Mouse (Mus musculus) forebrain, embryonic 14.5 days (tissue): ENCODE results near the gene Rab9. TPM values are rescaled to one million over a fixed set of nuclear protein-coding genes. Genes with fewer than 3 reads are reported as not detected.
"Not testable (repeated sequence)": the region's sequence is repeated elsewhere in the genome, so short reads cannot be mapped to it uniquely, and the experiment has no call there.

Experiments
- ATAC-seq: fragments of 200-750 bp; cut with Nextera tagmentation; 2 replicates; pipeline ENCODE4 v1.8.0; 2017; ENCODE audit warnings: mild to moderate bottlenecking, moderate library complexity
- DNase-seq: peaks from one replicate; pipeline ENCODE4 v3.0.0-alpha.2; 2015; ENCODE audit warnings: low spot score
- H3K27ac ChIP-seq: fragments of 300-500 bp; sonication (generic); 2 replicates; pipeline ENCODE4 v1.5.1; 2014; ENCODE audit warnings: low read depth, mild to moderate bottlenecking, control low read depth, low read length, moderate library complexity
- H3K27me3 ChIP-seq: fragments of 300-500 bp; sonication (generic); replicated peaks from 2 replicates; pipeline ENCODE4 v1.6.1; 2014; ENCODE audit warnings: low read length, control low read depth, mixed read lengths; ENCODE audit not compliant: control insufficient read depth, insufficient read depth
- H3K36me3 ChIP-seq: fragments of 300-500 bp; sonication (generic); 2 replicates; pipeline ENCODE4 v1.6.1; 2014; ENCODE audit warnings: low read length, control low read depth; ENCODE audit not compliant: control insufficient read depth, insufficient read depth
- H3K4me1 ChIP-seq: fragments of 300-500 bp; sonication (generic); 2 replicates; pipeline ENCODE4 v1.6.1; 2014; ENCODE audit warnings: antibody characterized with exemption, low read length, control low read depth; ENCODE audit not compliant: control insufficient read depth, insufficient read depth
- H3K4me2 ChIP-seq: fragments of 300-500 bp; sonication (generic); 2 replicates; pipeline ENCODE4 v1.6.1; 2014; ENCODE audit warnings: mild to moderate bottlenecking, control low read depth, low read length
- H3K4me3 ChIP-seq: fragments of 300-500 bp; sonication (generic); 2 replicates; pipeline ENCODE4 v1.5.1; 2014; ENCODE audit warnings: low read depth, low read length, control low read depth
- H3K9ac ChIP-seq: fragments of 300-500 bp; sonication (generic); 2 replicates; pipeline ENCODE4 v1.6.1; 2014; ENCODE audit warnings: mild to moderate bottlenecking, low read length, control low read depth, moderate library complexity
- H3K9me3 ChIP-seq: fragments of 300-500 bp; sonication (generic); replicated peaks from 2 replicates; pipeline ENCODE4 v1.6.1; 2016; ENCODE audit warnings: low read length, control low read depth, mixed read lengths; ENCODE audit not compliant: control insufficient read depth
- WGBS: fragments of 180-500 bp; shearing (Covaris S2); extraction: QIAGEN DNeasy Blood & Tissue Kit; methylation state at CpG from one replicate; pipeline ENCODE4 v1.1.7; 2014; 5-methylcytosine and 5-hydroxymethylcytosine counted together
- polyA plus RNA-seq: library from polyadenylated mRNA; unstranded; fragments of >200 nt; fragmentation: Nextera tagmentation; extraction: Ambion mirVana; gene quantifications from 2 replicates; pipeline ENCODE4 v1.2.1, GENCODE M21; 2014

The Rab9 gene
- polyA plus RNA-seq: 50.4 and 52.7 TPM in 2 replicates

DNA sequence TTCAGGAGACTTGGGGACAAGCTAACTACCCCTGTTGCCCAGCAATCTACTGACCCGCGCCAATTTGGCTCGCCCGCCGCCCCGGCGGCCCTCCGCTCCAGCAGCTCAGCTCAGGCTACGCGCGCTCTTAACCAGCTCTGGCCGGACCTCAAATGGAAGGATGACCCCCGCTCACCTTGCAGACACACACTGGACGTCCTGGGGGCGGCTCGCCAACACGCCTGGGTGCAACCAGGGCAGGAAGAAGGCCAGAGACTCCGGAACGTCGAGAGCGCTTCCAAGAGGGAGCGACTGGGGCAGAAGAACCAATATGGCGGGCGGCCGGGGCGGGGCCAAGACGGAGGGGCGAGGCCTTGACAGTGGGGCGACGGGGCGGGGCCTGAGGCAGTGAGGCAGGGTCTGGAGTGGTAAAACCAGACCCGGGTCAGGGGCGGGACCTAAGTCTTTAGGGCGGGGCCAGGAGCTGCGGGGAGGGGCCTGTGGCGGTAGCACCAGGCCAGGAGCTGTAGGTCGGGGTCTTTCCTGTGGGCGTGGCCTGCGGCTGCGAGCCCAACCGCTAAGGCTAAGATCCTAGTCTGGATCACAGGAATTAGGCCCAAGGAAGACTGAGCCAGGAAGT, at the start of gene Rab9:
Gene Rab9 (minus strand): TSS at position 503 of the 619 bp plus-strand sequence.
- Histone ChIP-seq H3K27ac (peak within 1 kb of the TSS; percentile 56; the same call in 1 of the 2 replicates), H3K9ac (peak within 1 kb of the TSS; percentile 61), H3K36me3 (no peaks in the 10 kb centered on the region), H3K4me3 (peak within 1 kb of the TSS; percentile 50), H3K4me2 (peak within 1 kb of the TSS; percentile 58), H3K27me3 (no peaks in the 10 kb centered on the region), H3K4me1 (no peaks in the 10 kb centered on the region), H3K9me3 (no peaks in the 10 kb centered on the region)
- peak; percentile 92 for DNase-seq
- 35% methylated on average over 41 of the region's 41 CpGs for WGBS
- ATAC-seq: peak; percentile 97

DNA sequence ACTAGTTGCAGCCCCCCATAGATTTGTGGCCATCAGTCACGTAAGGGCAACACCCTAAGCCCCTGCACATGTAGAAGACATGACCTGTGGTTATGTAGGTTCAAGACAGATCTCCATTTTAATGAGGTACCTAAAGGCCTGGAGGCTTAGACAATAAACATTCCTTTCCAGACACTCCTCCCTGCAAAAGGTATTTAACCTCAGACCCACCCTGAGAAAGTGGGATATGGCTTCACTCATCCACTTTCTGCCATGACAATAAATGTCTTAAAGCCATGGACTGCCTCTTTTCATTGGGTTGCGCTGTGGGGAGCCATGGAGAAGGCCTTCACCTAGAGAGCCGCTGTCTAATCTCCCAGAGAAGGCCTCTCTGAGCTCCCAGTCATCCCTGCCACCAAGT, 48.5 kb upstream of the Rab9 start:
- Histone ChIP-seq H3K9me3 (no peaks in the 10 kb centered on the region), H3K4me3 (no peak overlapping the region), H3K36me3 (no peaks in the 10 kb centered on the region), H3K27me3 (no peaks in the 10 kb centered on the region), H3K4me2 (no peak overlapping the region), H3K9ac (no peak overlapping the region), H3K4me1 (no peaks in the 10 kb centered on the region), H3K27ac (no peak overlapping the region)
- DNase-seq (no peak), ATAC-seq (no peak)
- WGBS: 94% methylated on average over 3 of the region's 3 CpGs

DNA sequence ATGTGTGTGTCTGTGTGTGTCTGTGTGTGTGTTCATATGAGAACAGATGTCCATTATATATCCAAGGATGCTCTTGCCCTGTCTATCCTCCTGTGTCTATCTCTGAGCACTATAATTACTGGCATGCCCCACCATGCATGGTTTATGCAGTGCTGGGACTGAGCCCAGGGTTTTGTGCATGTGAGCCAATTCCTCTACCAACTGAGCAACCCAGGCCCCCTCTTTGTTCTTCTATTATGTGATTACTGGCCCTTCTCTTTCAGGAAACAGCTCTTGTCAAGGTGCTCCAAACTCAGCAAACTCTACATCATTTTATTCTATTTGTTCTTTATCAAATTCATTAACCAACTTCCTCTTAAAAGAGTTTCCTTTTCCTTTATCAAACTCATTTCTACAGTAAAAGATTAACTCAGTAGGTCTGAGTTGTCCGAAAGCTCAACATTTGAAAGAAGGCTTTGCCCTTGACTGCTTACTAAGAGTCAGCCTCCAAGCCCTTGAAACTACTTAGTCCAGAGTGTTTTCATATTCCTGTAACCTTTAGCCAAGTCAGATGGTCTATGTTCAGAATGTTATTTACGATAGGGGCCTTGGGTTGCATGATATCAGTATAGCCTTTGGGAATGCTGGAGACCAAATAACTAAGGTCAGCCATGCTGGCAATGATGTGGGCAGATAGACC, 46.1 kb upstream of the Rab9 start:
- 95% methylated on average over 2 of the region's 2 CpGs for WGBS
- H3K9ac ChIP-seq: no peak overlapping the region
- no peaks in the 10 kb centered on the region for H3K36me3 ChIP-seq
- no peaks in the 10 kb centered on the region for H3K27me3 ChIP-seq
- no peaks in the 10 kb centered on the region for H3K4me1 ChIP-seq
- no peaks in the 10 kb centered on the region for H3K9me3 ChIP-seq
- DNase-seq (peak; percentile 1), ATAC-seq (no peak)
- H3K27ac ChIP-seq: no peak overlapping the region
- H3K4me2 ChIP-seq: no peak overlapping the region
- no peak overlapping the region for H3K4me3 ChIP-seq

DNA sequence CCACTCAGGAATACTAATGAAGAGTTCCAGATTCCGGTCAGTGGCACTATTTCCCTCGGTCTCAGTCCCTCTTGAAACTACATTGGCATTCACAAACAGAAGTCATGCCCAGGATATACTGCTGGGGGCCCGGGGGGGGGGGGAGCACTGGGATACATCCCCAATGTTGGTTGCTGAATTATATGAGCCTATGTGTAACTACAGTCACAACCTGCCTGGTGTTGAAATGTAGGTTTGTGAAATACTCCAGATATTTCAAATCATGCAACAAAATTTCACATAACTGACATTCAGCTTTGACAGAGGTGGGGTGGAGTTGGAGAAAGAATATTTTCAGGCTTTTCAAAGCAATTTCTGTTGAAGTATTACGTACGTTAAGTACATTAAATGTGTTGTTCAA, 41.1 kb upstream of the Rab9 start:
- Histone ChIP-seq H3K4me1 (no peaks in the 10 kb centered on the region), H3K36me3 (no peaks in the 10 kb centered on the region), H3K27ac (no peak overlapping the region), H3K9ac (no peak overlapping the region), H3K9me3 (no peaks in the 10 kb centered on the region), H3K27me3 (no peaks in the 10 kb centered on the region), H3K4me3 (no peak overlapping the region), H3K4me2 (no peak overlapping the region)
- WGBS: 86% methylated on average over 5 of the region's 5 CpGs
- DNase-seq (no peak), ATAC-seq (no peak)

DNA sequence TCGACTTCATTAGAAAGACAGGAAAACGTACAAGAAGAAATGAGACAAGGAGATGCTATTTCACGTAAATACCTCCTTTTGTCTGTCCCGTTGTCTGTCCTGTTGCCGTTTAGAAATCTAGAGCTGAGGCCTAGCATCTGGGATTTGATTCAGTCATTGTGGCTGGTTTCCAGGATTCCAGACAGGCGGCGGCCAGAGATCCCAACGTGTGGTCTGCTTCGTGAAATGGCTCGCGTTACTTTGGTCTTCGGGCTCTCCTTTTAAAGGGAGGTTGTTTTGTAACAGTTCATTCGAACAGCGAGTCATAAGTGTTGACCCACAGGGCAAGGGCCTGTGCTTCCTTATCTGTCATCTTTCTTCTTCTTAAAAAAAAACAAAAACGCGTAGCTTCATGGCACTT, 38.7 kb upstream of the Rab9 start, which contains the start of gene Tceanc:
Gene Tceanc (minus strand): TSS at position 223 of the 400 bp plus-strand sequence.
- Histone ChIP-seq H3K9me3 (no peaks in the 10 kb centered on the region), H3K4me2 (no peak within 1 kb of the TSS), H3K36me3 (no peaks in the 10 kb centered on the region), H3K4me1 (no peaks in the 10 kb centered on the region), H3K4me3 (no peak within 1 kb of the TSS), H3K9ac (no peak within 1 kb of the TSS), H3K27me3 (no peaks in the 10 kb centered on the region), H3K27ac (no peak within 1 kb of the TSS)
- 72% methylated on average over 16 of the region's 16 CpGs for WGBS
- ATAC-seq (no peak), DNase-seq (peak; percentile 10)

DNA sequence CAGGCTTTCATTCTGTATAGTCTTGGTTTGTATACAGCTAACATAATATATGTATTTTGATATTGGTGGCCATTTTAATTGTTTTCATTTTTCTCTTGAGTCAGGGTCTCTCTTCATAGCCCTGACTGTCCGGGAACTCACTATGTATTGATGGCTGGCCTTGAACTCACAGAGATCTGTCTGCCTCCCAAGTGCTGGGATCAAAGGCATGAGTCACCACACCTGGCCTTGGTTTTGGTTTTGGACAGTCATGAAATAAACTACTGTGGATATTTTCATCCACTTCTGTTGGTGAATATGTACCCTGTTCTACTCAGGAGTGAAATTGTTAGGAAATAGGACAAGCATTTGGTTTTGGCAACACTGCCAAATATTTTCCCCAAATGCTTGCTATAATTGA, 37.0 kb upstream of the Rab9 start:
- no peak overlapping the region for H3K27ac ChIP-seq
- no peak overlapping the region for H3K9ac ChIP-seq
- H3K36me3 ChIP-seq: no peaks in the 10 kb centered on the region
- no peaks in the 10 kb centered on the region for H3K9me3 ChIP-seq
- H3K27me3 ChIP-seq: no peaks in the 10 kb centered on the region
- H3K4me2 ChIP-seq: no peak overlapping the region
- no peaks in the 10 kb centered on the region for H3K4me1 ChIP-seq
- DNase-seq (no peak), ATAC-seq (no peak)
- 78% methylated on average over 1 of the region's 1 CpGs for WGBS
- H3K4me3 ChIP-seq: no peak overlapping the region

DNA sequence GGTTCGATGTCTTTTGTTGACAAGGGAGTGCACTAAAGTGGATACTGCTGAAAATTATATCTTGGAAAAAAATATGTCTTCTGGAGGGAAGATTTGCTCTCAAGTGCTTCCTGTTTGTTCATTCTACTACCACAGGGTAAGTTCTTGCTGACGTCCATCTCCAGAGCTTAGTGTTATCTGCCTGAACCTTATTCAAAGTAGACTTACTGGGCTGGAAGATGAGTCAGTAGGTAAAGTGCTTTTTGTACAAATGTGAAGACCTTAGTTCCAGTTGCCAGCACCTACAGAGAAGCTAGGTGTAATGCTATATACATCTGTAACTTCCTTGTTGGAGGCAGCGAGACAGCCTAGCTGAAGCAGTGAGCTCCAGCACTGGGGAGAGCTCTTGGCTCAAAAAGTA, 36.3 kb upstream of the Rab9 start:
- DNase-seq: no peak
- Histone ChIP-seq H3K36me3 (no peaks in the 10 kb centered on the region), H3K4me1 (no peaks in the 10 kb centered on the region), H3K4me3 (no peak overlapping the region), H3K4me2 (no peak overlapping the region), H3K9ac (no peak overlapping the region), H3K27ac (no peak overlapping the region), H3K27me3 (no peaks in the 10 kb centered on the region), H3K9me3 (no peaks in the 10 kb centered on the region)
- ATAC-seq: no peak
- WGBS: 90% methylated on average over 3 of the region's 3 CpGs

DNA sequence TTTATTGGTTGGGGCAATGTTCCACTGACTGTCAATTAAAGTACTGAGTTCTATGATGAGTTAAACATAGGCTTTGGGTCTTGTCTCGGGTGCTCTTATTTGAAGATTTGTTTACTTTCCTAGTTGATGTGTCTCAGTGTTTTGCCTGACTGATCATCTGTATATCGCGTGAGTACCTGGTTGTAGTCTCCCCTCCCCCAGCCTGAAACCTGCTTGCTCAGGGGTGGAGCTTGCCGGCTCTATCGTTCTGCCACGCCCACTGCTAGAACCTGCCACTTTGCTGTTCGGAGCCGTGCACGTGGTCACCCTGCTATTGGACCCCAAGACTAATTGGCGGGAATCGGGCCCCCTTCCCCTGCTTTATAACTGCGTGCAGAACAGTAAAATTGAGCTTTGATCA, 34.4 kb upstream of the Rab9 start:
- not testable (repeated sequence) for H3K4me3 ChIP-seq, H3K9me3 ChIP-seq, H3K27ac ChIP-seq, H3K9ac ChIP-seq, DNase-seq, ATAC-seq, H3K36me3 ChIP-seq, H3K4me1 ChIP-seq, H3K27me3 ChIP-seq
- WGBS: 50% methylated on average over 12 of the region's 12 CpGs
- 0 out of 2 replicates have a peak overlapping the region, but pooled peaks have one; percentile 23 for H3K4me2 ChIP-seq

DNA sequence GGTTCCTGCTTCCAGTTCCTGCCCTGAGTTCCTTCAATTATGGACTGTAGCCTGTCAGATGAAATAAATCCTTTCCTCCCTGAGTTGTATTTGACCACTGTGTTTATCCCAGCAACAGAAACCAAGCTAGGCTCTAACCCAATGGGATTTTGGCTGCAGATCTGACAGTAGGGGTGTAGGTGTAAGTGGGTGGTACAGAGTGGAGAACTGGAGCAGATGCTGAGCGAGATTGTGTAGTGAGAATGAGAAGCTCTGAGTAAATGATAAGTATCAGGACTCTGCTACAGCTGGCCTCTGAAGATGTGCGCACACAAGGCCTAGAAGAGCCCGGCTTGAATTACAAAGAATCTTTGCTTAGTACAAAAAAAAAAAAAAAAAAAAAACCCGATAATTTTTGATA, 32.4 kb upstream of the Rab9 start:
- DNase-seq: no peak
- no peak overlapping the region for H3K9ac ChIP-seq
- 93% methylated on average over 4 of the region's 4 CpGs for WGBS

More for the DNA sequence above, 32.4 kb upstream of the Rab9 start:
- H3K27me3 ChIP-seq: no peaks in the 10 kb centered on the region
- ATAC-seq: no peak
- H3K4me3 ChIP-seq: no peak overlapping the region
- no peak overlapping the region for H3K4me2 ChIP-seq
- H3K27ac ChIP-seq: no peak overlapping the region
- no peaks in the 10 kb centered on the region for H3K36me3 ChIP-seq
- no peaks in the 10 kb centered on the region for H3K4me1 ChIP-seq
- H3K9me3 ChIP-seq: no peaks in the 10 kb centered on the region
